Mouse (Mus musculus): Measurements from ENCODE around the gene Tmed9. TPM values are rescaled to one million over a fixed set of nuclear protein-coding genes. Genes with fewer than 3 reads are reported as not detected.

Gene Tmed9
- total RNA-seq (2023; ENCODE audit: inconsistent age) = 83.2 to 101 TPM (median 86.8 TPM) in 4 replicates

DNA sequence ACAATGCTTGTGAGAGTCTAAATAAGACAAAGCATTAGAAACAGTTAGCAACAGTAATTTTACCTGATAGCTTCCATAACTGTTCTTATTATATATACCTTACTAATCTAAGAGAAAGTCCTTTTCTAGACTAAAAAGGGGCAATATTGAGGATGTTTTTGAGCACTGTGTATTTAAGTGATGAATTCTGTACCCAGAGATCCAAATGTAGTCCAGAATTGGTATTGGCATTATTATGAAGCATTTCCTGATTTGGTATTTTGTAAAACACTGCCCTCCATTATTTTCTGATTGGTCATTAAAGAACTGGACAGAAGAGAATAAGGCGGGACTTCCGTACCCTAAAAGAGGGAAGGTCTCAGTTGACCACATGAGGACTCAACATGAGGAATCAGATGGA lies at the start of gene Tmed9:
Tmed9 (plus strand) TSS at position 301 of the 400 bp plus-strand sequence.

DNA sequence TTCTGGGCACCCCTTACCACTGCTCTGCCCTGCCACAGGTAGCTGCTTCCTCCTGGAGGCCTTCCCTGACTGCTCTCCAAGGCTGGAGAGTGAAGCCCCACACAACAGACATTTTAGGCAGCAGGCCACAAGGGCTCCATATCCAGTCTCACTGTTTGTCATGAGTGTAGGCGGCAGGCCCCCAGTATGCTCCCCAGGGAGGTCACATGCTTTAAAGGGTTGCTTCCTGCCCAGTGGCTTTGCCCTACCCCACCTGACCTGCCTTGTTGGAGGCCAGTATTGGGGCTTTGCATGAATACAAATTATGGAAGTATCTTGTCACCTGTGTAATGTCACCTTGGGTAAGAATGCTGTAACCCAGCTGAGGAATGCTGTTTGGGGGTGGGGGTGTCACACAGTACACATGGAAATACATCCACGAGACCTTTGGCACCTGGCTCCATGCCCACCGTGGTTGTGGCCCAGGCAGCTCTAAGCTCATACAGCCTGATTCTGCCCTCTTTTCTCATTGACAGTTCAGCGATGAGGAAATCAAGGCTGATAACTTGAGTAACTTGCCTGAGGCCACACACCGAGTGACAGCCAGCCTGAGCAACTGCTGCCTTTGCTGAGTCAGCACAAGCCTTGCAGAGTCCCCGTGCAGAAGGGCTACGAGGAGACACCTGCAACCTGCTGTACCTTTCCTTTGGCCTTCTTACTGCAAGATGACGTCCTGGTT lies 44.2 kb upstream of the Tmed9 start, which contains the start of gene Dok3:
Dok3 (minus strand) TSS at position 99 of the 718 bp plus-strand sequence.

DNA sequence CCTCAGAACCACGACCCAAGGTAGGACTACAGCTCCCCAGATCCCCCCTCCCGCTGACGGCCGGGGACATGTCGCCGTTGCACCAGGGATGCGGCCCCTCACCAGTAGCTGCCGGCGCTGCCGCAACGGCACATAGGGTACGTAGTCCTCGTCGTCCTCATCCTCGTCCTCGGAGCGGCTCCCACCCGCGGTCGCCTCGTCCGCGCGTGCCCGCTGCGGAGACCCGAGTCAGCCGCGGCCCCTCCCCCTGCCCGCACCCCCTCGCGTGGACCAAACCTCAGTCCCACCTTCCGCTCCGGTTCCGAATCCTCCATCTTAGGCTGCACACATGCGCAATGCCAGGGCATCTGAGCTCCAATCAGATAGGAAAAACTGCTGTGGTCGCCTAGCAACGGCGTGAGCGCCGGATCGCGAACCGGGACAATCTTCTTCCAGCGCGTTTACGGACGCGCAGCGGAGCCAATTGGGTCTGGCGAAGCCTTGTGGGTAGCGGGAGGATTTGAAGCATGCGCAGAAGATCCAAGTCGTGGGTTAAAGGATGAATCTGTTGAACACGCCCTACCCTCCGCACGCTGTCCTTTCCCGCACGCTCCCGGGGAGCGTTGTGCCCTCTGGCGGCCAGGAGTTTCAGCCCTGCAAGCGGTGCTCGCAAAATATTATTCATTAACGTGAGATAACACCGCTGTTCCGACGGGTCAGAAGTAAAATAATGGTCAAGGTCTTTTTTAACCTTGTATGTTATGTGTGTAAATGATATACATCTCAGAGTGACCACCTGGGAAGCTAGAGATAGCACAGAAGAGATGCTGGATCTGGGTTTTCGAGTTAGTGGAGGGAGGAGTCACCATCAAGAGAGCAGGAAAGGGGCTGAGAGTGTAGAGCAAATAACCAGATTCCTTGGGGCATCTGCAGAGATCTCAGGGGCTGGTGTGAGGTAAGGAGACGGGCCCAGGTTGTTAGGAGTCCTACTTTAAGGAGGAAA lies 37.0 kb upstream of the Tmed9 start, which contains the start of gene Ddx41:
Ddx41 (minus strand) TSS at position 465 of the 982 bp plus-strand sequence.

DNA sequence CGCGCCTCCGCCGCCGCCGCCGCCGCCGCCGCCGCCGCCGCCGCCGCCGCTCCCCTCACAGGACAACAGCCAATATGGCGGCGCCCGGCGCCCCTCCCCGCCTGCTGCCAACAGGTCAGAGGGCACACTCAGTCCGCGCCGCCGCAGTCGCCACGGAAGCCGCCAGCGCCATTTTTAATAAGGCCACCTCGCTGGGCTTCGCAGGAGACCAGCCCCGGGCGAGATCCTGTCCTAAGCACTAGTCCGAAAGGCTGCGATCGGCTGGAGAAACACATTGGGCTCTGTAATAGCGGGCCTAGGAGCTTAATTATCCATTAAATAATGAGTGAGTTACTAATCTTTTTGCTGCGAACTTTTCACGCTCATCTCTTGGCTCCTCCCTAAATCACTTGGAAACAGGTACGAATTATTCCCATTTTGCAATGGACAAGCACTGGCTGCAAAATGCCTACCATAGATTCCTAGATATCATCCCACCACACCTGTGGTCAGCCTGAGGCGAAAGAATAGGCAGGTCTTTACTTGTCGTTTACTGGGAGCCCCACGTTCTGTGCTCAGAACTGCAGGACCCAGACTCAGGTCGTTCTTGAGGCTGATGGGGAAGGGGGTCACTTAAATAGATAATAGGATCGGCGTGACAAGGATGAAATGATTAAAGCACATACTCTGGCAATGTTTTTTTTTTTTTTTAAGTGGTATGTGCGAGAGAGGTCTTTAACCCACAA lies 2.3 kb upstream of the Tmed9 start, which contains the start of gene Fam193b:
Fam193b (minus strand) TSS at position 94 of the 725 bp plus-strand sequence.

GRCm38 (mm10) chr13:55599566-55600540 lies 26.3 kb downstream of the Tmed9 start, which contains the start of gene B4galt7:
Gene B4galt7, plus strand, starts transcription at chr13:55599896.

GRCm38 (mm10) chr13:55622649-55623541 lies 49.4 kb downstream of the Tmed9 start, which contains the start of gene Caml:
Gene Caml, plus strand, starts transcription at chr13:55623005.

DNA sequence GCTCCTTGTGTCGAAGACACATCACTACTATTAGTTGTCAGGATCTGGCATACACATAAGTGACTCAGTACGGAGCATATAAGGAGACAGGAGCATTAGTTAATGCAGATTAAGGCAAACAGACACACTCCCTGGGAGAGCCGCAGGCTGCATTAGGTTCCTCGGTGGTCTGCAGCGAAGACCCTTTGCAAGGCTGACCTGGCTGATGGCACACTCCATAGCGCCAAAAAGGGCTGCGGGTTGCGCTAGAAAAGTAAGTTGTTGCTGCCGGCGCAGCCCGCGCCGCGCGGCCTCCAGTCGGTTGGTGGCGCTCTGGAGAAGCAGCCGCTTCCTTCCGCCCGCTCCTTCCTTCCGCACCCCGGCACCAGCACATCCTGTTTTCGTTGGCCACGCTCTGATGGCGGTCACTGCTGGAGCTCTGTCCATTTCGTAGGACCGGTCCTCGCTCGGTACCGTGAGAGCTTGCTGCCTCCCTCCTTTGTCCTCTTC lies 61.2 kb downstream of the Tmed9 start, which contains the start of gene Ddx46:
Ddx46 (plus strand) TSS at position 389 of the 489 bp plus-strand sequence.

Other genes starting within 250 kb of the Tmed9 start
- gene Mxd3, start 243.9 kb upstream of the Tmed9 start, total RNA-seq (2023; ENCODE audit: inconsistent age) = 1.8 to 2.6 TPM (median 2.2 TPM) in 4 replicates
- gene Lman2, start 210.9 kb upstream of the Tmed9 start, total RNA-seq (2023; ENCODE audit: inconsistent age) = 110 to 124 TPM (median 118 TPM) in 4 replicates
- 67.6 to 76.8 TPM (median 73.8 TPM) in 4 replicates for gene Rgs14, start 204.0 kb upstream of the Tmed9 start, total RNA-seq (2023; ENCODE audit: inconsistent age)
- 0.15 to 0.63 TPM (median 0.37 TPM) in 4 replicates for gene Slc34a1, start 175.5 kb upstream of the Tmed9 start, total RNA-seq (2023; ENCODE audit: inconsistent age)
- gene Pfn3, start 158.5 kb upstream of the Tmed9 start, total RNA-seq (2023; ENCODE audit: inconsistent age) = not detected in 4 replicates
- 1.6 to 3.1 TPM (median 1.8 TPM) in 4 replicates for gene F12, start 146.9 kb upstream of the Tmed9 start, total RNA-seq (2023; ENCODE audit: inconsistent age)
- gene Grk6, start 128.7 kb upstream of the Tmed9 start, total RNA-seq (2023; ENCODE audit: inconsistent age) = 461 to 500 TPM (median 466 TPM) in 4 replicates
- 32.8 to 35.9 TPM (median 35.6 TPM) in 4 replicates for gene Prr7, start 109.5 kb upstream of the Tmed9 start, total RNA-seq (2023; ENCODE audit: inconsistent age)
- 0.29 to 0.61 TPM (median 0.48 TPM) in 3 of 4 replicates, not detected in the other for gene Dbn1, start 85.6 kb upstream of the Tmed9 start, total RNA-seq (2023; ENCODE audit: inconsistent age)
- gene Pdlim7, start 60.1 kb upstream of the Tmed9 start, total RNA-seq (2023; ENCODE audit: inconsistent age) = 23.1 to 32.2 TPM (median 27.2 TPM) in 4 replicates
- 312 to 332 TPM (median 327 TPM) in 4 replicates for gene Dok3, start 44.4 kb upstream of the Tmed9 start, total RNA-seq (2023; ENCODE audit: inconsistent age)
- 135 to 156 TPM (median 143 TPM) in 4 replicates for gene Ddx41, start 37.1 kb upstream of the Tmed9 start, total RNA-seq (2023; ENCODE audit: inconsistent age)
- 144 to 171 TPM (median 151 TPM) in 4 replicates for gene Fam193b, start 2.6 kb upstream of the Tmed9 start, total RNA-seq (2023; ENCODE audit: inconsistent age)
- 22.5 to 24.4 TPM (median 23.2 TPM) in 4 replicates for gene B4galt7, start 26.2 kb downstream of the Tmed9 start, total RNA-seq (2023; ENCODE audit: inconsistent age)
- 17.3 to 18.7 TPM (median 17.5 TPM) in 4 replicates for gene Caml, start 49.3 kb downstream of the Tmed9 start, total RNA-seq (2023; ENCODE audit: inconsistent age)
- 100 to 113 TPM (median 107 TPM) in 4 replicates for gene Ddx46, start 61.3 kb downstream of the Tmed9 start, total RNA-seq (2023; ENCODE audit: inconsistent age)
- gene B230219D22Rik, start 119.4 kb downstream of the Tmed9 start, total RNA-seq (2023; ENCODE audit: inconsistent age) = 20.4 to 23.3 TPM (median 21.8 TPM) in 4 replicates
- 12.4 to 14.4 TPM (median 13.3 TPM) in 4 replicates for gene Txndc15, start 140.9 kb downstream of the Tmed9 start, total RNA-seq (2023; ENCODE audit: inconsistent age)
- 27.7 to 36.6 TPM (median 31.0 TPM) in 4 replicates for gene Pcbd2, start 153.6 kb downstream of the Tmed9 start, total RNA-seq (2023; ENCODE audit: inconsistent age)
- gene Catsper3, start 210.8 kb downstream of the Tmed9 start, total RNA-seq (2023; ENCODE audit: inconsistent age) = not detected in 4 replicates

Measured in B cell, adult (primary cell).